Comparison of ENCODE assay signal across 9 mouse cellular contexts in genomic region chr2:155811821-155812396, GRCm38 (mm10). TPM values are rescaled to one million over a fixed set of nuclear protein-coding genes. Genes with fewer than 3 reads are reported as not detected.
DNase-seq lines count a peak whose midpoint lies in the region; ATAC-seq and TF ChIP-seq lines count a peak whose summit lies in the region.
"Had no signal": no experiment of that assay in that cellular context is flagged by ENCODE, and none has a peak within 500 bp of the region (broad histone marks: within the 10 kb centered on the region; RNA-seq: fewer than 3 reads in every experiment).

No protein-coding gene starts in this region.

- peak; percentile 36; the same call in 1 of the 2 replicates for ATAC-seq in forebrain, embryonic 15.5 days (replicated peaks)

- DNase-seq in 3T3-L1 (ENCODE audit: low read depth, low spot score) = peak; percentile 81
- peak; percentile 82 for DNase-seq in CH12.LX (ENCODE audit: extremely low read depth)
- peak; percentile 64 for DNase-seq in c-Kit-positive CD71-positive TER-119-negative erythroid progenitor cells, embryonic 14.5 days (ENCODE audit: low read depth)
- DNase-seq in kidney, adult 9 months = peak; percentile 84
- DNase-seq in liver, adult 2 months (ENCODE audit: extremely low read depth, low read depth, low spot score) = peak; percentile 28
- peak; percentile 77 for DNase-seq in retina, postnatal 1 day
- DNase-seq in thymus, postnatal 36 days = peak; percentile 69 to 75

- H3K4me3 ChIP-seq in CH12.LX (replicated peaks in 1 of 3; ENCODE audit: low read depth in 2 of 3, low read length in 2 of 3, poor library complexity in 1 of 3) = no peak overlapping the region
- H3K4me3 ChIP-seq in forebrain, embryonic 15.5 days = no peak overlapping the region
- H3K4me3 ChIP-seq in liver, adult 2 months (ENCODE audit: insufficient read depth, low read depth, low read length) = no peak overlapping the region
- H3K4me3 ChIP-seq: hindbrain, embryonic 15.5 days had no signal

- peaks cover 0 to 13% of the 10 kb centered on the region in 2 experiments for H3K36me3 ChIP-seq in CH12.LX (replicated peaks in 1 of 2; ENCODE audit: control insufficient read depth in 1 of 2, insufficient read depth in 1 of 2, low read length in 1 of 2)
- H3K36me3 ChIP-seq in forebrain, embryonic 15.5 days = peaks cover 19% of the 10 kb centered on the region
- no peaks in the 10 kb centered on the region for H3K36me3 ChIP-seq in liver, adult 2 months (ENCODE audit: control insufficient read depth, insufficient read depth, low read length)

- TF ChIP-seq EP300 in CH12.LX (IDR thresholded peaks at IDR 0.05; ENCODE audit: low read length) = no peak

- peaks cover 10% of the 10 kb centered on the region for H3K27me3 ChIP-seq in CH12.LX (replicated peaks)
- no peaks in the 10 kb centered on the region for H3K27me3 ChIP-seq in forebrain, embryonic 15.5 days
- no peaks in the 10 kb centered on the region for H3K27me3 ChIP-seq in liver, adult 2 months (ENCODE audit: control insufficient read depth, insufficient read depth, low read length)
- H3K27me3 ChIP-seq: hindbrain, embryonic 15.5 days had no signal

- H3K27ac ChIP-seq in CH12.LX (ENCODE audit: insufficient read depth, low read depth) = no peak overlapping the region
- no peak overlapping the region for H3K27ac ChIP-seq in forebrain, embryonic 15.5 days (replicated peaks)
- no peak overlapping the region for H3K27ac ChIP-seq in liver, adult 2 months (replicated peaks; ENCODE audit: insufficient read depth, low read depth, low read length)
- H3K27ac ChIP-seq: hindbrain, embryonic 15.5 days had no signal

- peaks cover 5 to 22% of the 10 kb centered on the region in 2 experiments; a peak in 3 of 4 replicates for H3K4me1 ChIP-seq in CH12.LX (ENCODE audit: control insufficient read depth in 1 of 2, insufficient read depth in 2 of 2)
- H3K4me1 ChIP-seq in forebrain, embryonic 15.5 days = no peaks in the 10 kb centered on the region
- H3K4me1 ChIP-seq in liver, adult 2 months (ENCODE audit: control insufficient read depth, insufficient read depth, low read length) = no peaks in the 10 kb centered on the region
- H3K4me1 ChIP-seq: hindbrain, embryonic 15.5 days had no signal

- no peak overlapping the region for H3K9ac ChIP-seq in CH12.LX (ENCODE audit: insufficient read depth, low read depth)
- H3K9ac ChIP-seq in forebrain, embryonic 15.5 days (replicated peaks) = no peak overlapping the region
- H3K9ac ChIP-seq in liver, adult 2 months (ENCODE audit: low read depth, low read length) = no peak overlapping the region
- H3K9ac ChIP-seq: hindbrain, embryonic 15.5 days had no signal

- 42% methylated on average over 16 of the region's 16 CpGs for WGBS in forebrain, embryonic 15.5 days
- 44% methylated on average over 16 of the region's 16 CpGs for WGBS in liver, adult 2 months

- no peak overlapping the region for H3K4me2 ChIP-seq in CH12.LX (ENCODE audit: insufficient read depth, low read depth, poor library complexity, severe bottlenecking)
- no peak overlapping the region for H3K4me2 ChIP-seq in forebrain, embryonic 15.5 days (replicated peaks)
- H3K4me2 ChIP-seq: hindbrain, embryonic 15.5 days had no signal

- H3K79me2 ChIP-seq in CH12.LX (replicated peaks; ENCODE audit: control insufficient read depth, extremely low read depth, insufficient read depth, poor library complexity, severe bottlenecking) = no peaks in the 10 kb centered on the region
- H3K79me2 ChIP-seq in liver, adult 2 months (ENCODE audit: control insufficient read depth, insufficient read depth, low read length) = no peaks in the 10 kb centered on the region

- dilution Hi-C loops in CH12.LX (cut with MboI; ENCODE audit: extremely low pct_ligation_motif_present, extremely low pct_unique_long_range_greater_than_20kb, low sequenced_read_pairs) = no loop called here

- peak; percentile 90 to 98 for TF ChIP-seq CTCF in CH12.LX (conservative IDR thresholded peaks at IDR 0.05 in 1 of 2, IDR thresholded peaks at IDR 0.05 in 1 of 2; ENCODE audit: low read depth in 2 of 2, low read length in 2 of 2)
- peak; percentile 95 for TF ChIP-seq CTCF in liver, adult 2 months (IDR thresholded peaks at IDR 0.05; ENCODE audit: low read depth, low read length)

- TF ChIP-seq POLR2A in CH12.LX (IDR thresholded peaks at IDR 0.05; ENCODE audit: low read depth, low read length) = no peak
- no peak for TF ChIP-seq POLR2A in liver, adult 2 months (IDR thresholded peaks at IDR 0.05; ENCODE audit: extremely low read depth, insufficient read depth, low read length)

- in situ Hi-C loops in CH12.LX (cut with MboI; ENCODE audit: low pct_ligation_motif_present, low pct_unique_long_range_greater_than_20kb, low sequenced_read_pairs) = no loop called here

- H3K9me3 ChIP-seq in CH12.LX (replicated peaks; ENCODE audit: low read length) = no peaks in the 10 kb centered on the region
- H3K9me3 ChIP-seq in forebrain, embryonic 15.5 days = no peaks in the 10 kb centered on the region
- H3K9me3 ChIP-seq: hindbrain, embryonic 15.5 days had no signal

- peak; percentile 82 for TF ChIP-seq RAD21 in CH12.LX (IDR thresholded peaks at IDR 0.05; ENCODE audit: low read depth, low read length)

TF ChIP-seq in CH12.LX, 34 proteins besides CTCF, POLR2A, EP300 and RAD21:
- no peak for TF ChIP-seq JUND (conservative IDR thresholded peaks at IDR 0.05; ENCODE audit: low read depth, low read length)
- no peak for TF ChIP-seq ZKSCAN1 (IDR thresholded peaks at IDR 0.05; ENCODE audit: borderline replicate concordance, low read depth, low read length)
- peak; percentile 69 for TF ChIP-seq SMC3 (IDR thresholded peaks at IDR 0.05; ENCODE audit: low read depth, low read length)
- 0 out of 2 replicates have a peak, but pooled peaks have one; percentile 43 for TF ChIP-seq MYC (IDR thresholded peaks at IDR 0.05; ENCODE audit: low read depth, low read length)
- TF ChIP-seq NRF1 (IDR thresholded peaks at IDR 0.05; ENCODE audit: low read depth, low read length) = peak; percentile 68
- 0 out of 2 replicates have a peak, but pooled peaks have one; percentile 10 for TF ChIP-seq BHLHE40 (IDR thresholded peaks at IDR 0.05; ENCODE audit: low read depth, low read length)

RNA-seq across cellular contexts. Expression of gene BC029722, which starts 7.3 kb away (rescaled TPM):
- total RNA-seq in CH12.LX (2012; rRNA removed) (12.4 and 12.7 TPM in 2 replicates), CH12.LX (2014; rRNA removed) (22.7 and 23.8 TPM in 2 replicates)
- 31.8 and 33.8 TPM in 2 replicates for polyA plus RNA-seq in CH12.LX (2012; ENCODE audit: insufficient read length, low read depth)
- 30.5 and 32.5 TPM in 2 replicates for polyA plus RNA-seq in forebrain, embryonic 15.5 days (2015; fragmentation: Nextera tagmentation; extraction: Ambion mirVana)
- total RNA-seq in liver, adult 2 months (2014; rRNA removed) = 5.0 and 5.5 TPM in 2 replicates
- polyA plus RNA-seq in liver, adult 2 months (2012; rRNA removed) = 23.7 and 26.9 TPM in 2 replicates

RNA-seq across cellular contexts. Expression of gene Eif6, which starts 14.8 kb away (rescaled TPM):
- total RNA-seq in CH12.LX (2012; rRNA removed) (289 and 331 TPM in 2 replicates), CH12.LX (2014; rRNA removed) (211 and 220 TPM in 2 replicates)
- polyA plus RNA-seq in CH12.LX (2012; ENCODE audit: insufficient read length, low read depth) = 453 and 463 TPM in 2 replicates
- polyA plus RNA-seq in forebrain, embryonic 15.5 days (2015; fragmentation: Nextera tagmentation; extraction: Ambion mirVana) = 159 and 160 TPM in 2 replicates
- total RNA-seq in liver, adult 2 months (2014; rRNA removed) = 41.0 and 49.0 TPM in 2 replicates
- 80.2 and 84.4 TPM in 2 replicates for polyA plus RNA-seq in liver, adult 2 months (2012; rRNA removed)

RNA-seq across cellular contexts. Expression of gene Fam83c, which starts 22.7 kb away (rescaled TPM):
- total RNA-seq in CH12.LX (2012; rRNA removed) = 0.04 and 0.08 TPM in 2 replicates
- total RNA-seq in CH12.LX (2014; rRNA removed) = not detected in 2 replicates
- 0.08 and 0.09 TPM in 2 replicates for polyA plus RNA-seq in CH12.LX (2012; ENCODE audit: insufficient read length, low read depth)
- 0.57 and 0.61 TPM in 2 replicates for polyA plus RNA-seq in forebrain, embryonic 15.5 days (2015; fragmentation: Nextera tagmentation; extraction: Ambion mirVana)
- total RNA-seq in liver, adult 2 months (2014; rRNA removed) = not detected in 2 replicates
- not detected in 2 replicates for polyA plus RNA-seq in liver, adult 2 months (2012; rRNA removed)

RNA-seq across cellular contexts. Expression of gene Mmp24, which starts 36.8 kb away (rescaled TPM):
- total RNA-seq in CH12.LX (2012; rRNA removed) (0.38 and 0.42 TPM in 2 replicates), CH12.LX (2014; rRNA removed) (not detected in 2 replicates)
- 0.07 TPM in 1 of 2 replicates, not detected in the other for polyA plus RNA-seq in CH12.LX (2012; ENCODE audit: insufficient read length, low read depth)
- polyA plus RNA-seq in forebrain, embryonic 15.5 days (2015; fragmentation: Nextera tagmentation; extraction: Ambion mirVana) = 13.1 TPM in 2 replicates
- not detected in 2 replicates for total RNA-seq in liver, adult 2 months (2014; rRNA removed)
- 0.02 and 0.05 TPM in 2 replicates for polyA plus RNA-seq in liver, adult 2 months (2012; rRNA removed)

Comparison
In these comparisons a context has a peak if more than half of its experiments do, and no peak if none do; other contexts are left out.
1. DNase-seq: peak in every context shown above with its lines; median percentile 84 in kidney, adult 9 months; 82 in CH12.LX; 81 in 3T3-L1; 77 in retina, postnatal 1 day; 72 in thymus, postnatal 36 days; 64 in c-Kit-positive CD71-positive TER-119-negative erythroid progenitor cells, embryonic 14.5 days; 28 in liver, adult 2 months.